Mouse (Mus musculus) midbrain, embryonic 10.5 days (tissue): ENCODE results near the gene Fancg. TPM values are rescaled to one million over a fixed set of nuclear protein-coding genes. Genes with fewer than 3 reads are reported as not detected.

Experiments
- DNase-seq: peaks from one replicate; pipeline ENCODE4 v3.0.0-alpha.2; 2017; ENCODE audit warnings: low spot score
- H3K27ac ChIP-seq: fragments of 300-500 bp; sonication (generic); replicated peaks from 2 replicates; pipeline ENCODE4 v1.5.1; 2016; ENCODE audit warnings: mild to moderate bottlenecking
- H3K27me3 ChIP-seq: fragments of 300-500 bp; sonication (generic); 2 replicates; pipeline ENCODE4 v1.6.1; 2016; ENCODE audit warnings: low read depth, mild to moderate bottlenecking; ENCODE audit not compliant: poor library complexity, severe bottlenecking
- H3K36me3 ChIP-seq: fragments of 300-500 bp; sonication (generic); 2 replicates; pipeline ENCODE4 v1.6.1; 2016; ENCODE audit warnings: mild to moderate bottlenecking, moderate library complexity
- H3K4me1 ChIP-seq: fragments of 300-500 bp; sonication (generic); 2 replicates; pipeline ENCODE4 v1.6.1; 2016
- H3K4me3 ChIP-seq: fragments of 300-500 bp; sonication (generic); 2 replicates; pipeline ENCODE4 v1.5.1; 2016; ENCODE audit warnings: mild to moderate bottlenecking, moderate library complexity
- H3K9me3 ChIP-seq: fragments of 300-500 bp; sonication (generic); replicated peaks from 2 replicates; pipeline ENCODE4 v1.6.1; 2016; ENCODE audit warnings: mild to moderate bottlenecking
- WGBS: fragments of 180-500 bp; shearing (Covaris S2); methylation state at CpG from one replicate; pipeline ENCODE4 v1.1.7; 2016; 5-methylcytosine and 5-hydroxymethylcytosine counted together
- polyA plus RNA-seq: library from polyadenylated mRNA; unstranded; fragments of >200 nt; fragmentation: Nextera tagmentation; extraction: Ambion mirVana; gene quantifications from 2 replicates; pipeline ENCODE4 v1.2.1, GENCODE M21; 2016

Fancg gene
- polyA plus RNA-seq, 1 experiment from 2014 or later = 25.0 TPM

GRCm38 (mm10) chr4:43043644-43044357 lies 33.5 kb upstream of the Fancg start:
- Histone ChIP-seq H3K27ac (peak overlapping the region; percentile 96), H3K36me3 (peaks cover 5% of the 10 kb centered on the region; the same call in 1 of the 2 replicates), H3K9me3 (no peaks in the 10 kb centered on the region), H3K4me3 (peak overlapping the region; percentile 75), H3K27me3 (no peaks in the 10 kb centered on the region), H3K4me1 (peaks cover 78% of the 10 kb centered on the region)
- WGBS = 12% methylated on average over 7 of the region's 7 CpGs
- peak; percentile 92 for DNase-seq

- peaks cover 75% of the 10 kb centered on the region for H3K4me1 ChIP-seq
- peak overlapping the region; percentile 91 for H3K27ac ChIP-seq
- no peaks in the 10 kb centered on the region for H3K27me3 ChIP-seq
- DNase-seq = no peak
- WGBS = 73% methylated on average over 9 of the region's 9 CpGs
- H3K4me3 ChIP-seq = peak overlapping the region; percentile 81
- H3K9me3 ChIP-seq = no peaks in the 10 kb centered on the region
- peaks cover 17% of the 10 kb centered on the region for H3K36me3 ChIP-seq
These were observed 30.7 kb upstream of the Fancg start for GRCm38 (mm10) chr4:43040881-43041547.

- WGBS = under 1% methylated on average over 25 of the region's 25 CpGs
- H3K4me3 ChIP-seq = peak overlapping the region; percentile 81
- peak; percentile 96 for DNase-seq
- no peaks in the 10 kb centered on the region for H3K27me3 ChIP-seq
- no peaks in the 10 kb centered on the region for H3K9me3 ChIP-seq
- peaks cover 26% of the 10 kb centered on the region for H3K36me3 ChIP-seq
- peaks cover 70% of the 10 kb centered on the region for H3K4me1 ChIP-seq
- peak overlapping the region; percentile 91 for H3K27ac ChIP-seq
These were observed 29.8 kb upstream of the Fancg start for GRCm38 (mm10) chr4:43040114-43040572.

GRCm38 (mm10) chr4:43039609-43040008 lies 29.3 kb upstream of the Fancg start:
- 3% methylated on average over 11 of the region's 11 CpGs for WGBS
- no peaks in the 10 kb centered on the region for H3K27me3 ChIP-seq
- peak overlapping the region; percentile 81 for H3K4me3 ChIP-seq
- no peaks in the 10 kb centered on the region for H3K9me3 ChIP-seq
- H3K27ac ChIP-seq = peak overlapping the region; percentile 91
- peaks cover 65% of the 10 kb centered on the region for H3K4me1 ChIP-seq
- no peak for DNase-seq
- H3K36me3 ChIP-seq = peaks cover 31% of the 10 kb centered on the region

GRCm38 (mm10) chr4:43038567-43039495 lies 28.5 kb upstream of the Fancg start:
- Histone ChIP-seq H3K27ac (peak overlapping the region; percentile 91), H3K4me3 (peak overlapping the region; percentile 81), H3K27me3 (no peaks in the 10 kb centered on the region), H3K4me1 (peaks cover 57% of the 10 kb centered on the region), H3K9me3 (no peaks in the 10 kb centered on the region), H3K36me3 (peaks cover 39% of the 10 kb centered on the region)
- WGBS = 64% methylated on average over 15 of the region's 15 CpGs
- DNase-seq = no peak

- no peaks in the 10 kb centered on the region for H3K27me3 ChIP-seq
- no peaks in the 10 kb centered on the region for H3K9me3 ChIP-seq
- peaks cover 47% of the 10 kb centered on the region for H3K36me3 ChIP-seq
- 79% methylated on average over 4 of the region's 4 CpGs for WGBS
- no peak overlapping the region; the same call in 1 of the 2 replicates for H3K27ac ChIP-seq
- DNase-seq = no peak
- H3K4me1 ChIP-seq = peaks cover 56% of the 10 kb centered on the region
- 0 out of 2 replicates have a peak overlapping the region, but pooled peaks have one; percentile 81 for H3K4me3 ChIP-seq
These were observed 27.7 kb upstream of the Fancg start for GRCm38 (mm10) chr4:43037860-43038566.

GRCm38 (mm10) chr4:43036356-43036755 lies 26.1 kb upstream of the Fancg start:
- no peaks in the 10 kb centered on the region for H3K27me3 ChIP-seq
- peaks cover 63% of the 10 kb centered on the region for H3K4me1 ChIP-seq
- H3K27ac ChIP-seq = no peak overlapping the region
- H3K4me3 ChIP-seq = peak overlapping the region; percentile 14; the same call in 1 of the 2 replicates
- no peak for DNase-seq
- H3K9me3 ChIP-seq = no peaks in the 10 kb centered on the region
- H3K36me3 ChIP-seq = peaks cover 49% of the 10 kb centered on the region
- 93% methylated on average over 10 of the region's 10 CpGs for WGBS

- Histone ChIP-seq H3K27me3 (no peaks in the 10 kb centered on the region), H3K9me3 (no peaks in the 10 kb centered on the region), H3K27ac (no peak overlapping the region), H3K4me1 (peaks cover 59% of the 10 kb centered on the region), H3K36me3 (peaks cover 49% of the 10 kb centered on the region), H3K4me3 (no peak overlapping the region)
- WGBS = 95% methylated on average over 6 of the region's 6 CpGs
- no peak for DNase-seq
These were observed 25.5 kb upstream of the Fancg start for GRCm38 (mm10) chr4:43035851-43036250.

- H3K36me3 ChIP-seq = peaks cover 66% of the 10 kb centered on the region
- no peak for DNase-seq
- 88% methylated on average over 14 of the region's 14 CpGs for WGBS
These were observed 23.2 kb upstream of the Fancg start for GRCm38 (mm10) chr4:43033481-43033880.

GRCm38 (mm10) chr4:43032501-43032900 lies 22.2 kb upstream of the Fancg start:
- no peak for DNase-seq
- 92% methylated on average over 1 of the region's 1 CpGs for WGBS
- Histone ChIP-seq H3K4me3 (no peak overlapping the region), H3K36me3 (peaks cover 76% of the 10 kb centered on the region), H3K9me3 (no peaks in the 10 kb centered on the region), H3K27me3 (no peaks in the 10 kb centered on the region), H3K27ac (peak overlapping the region; percentile 94), H3K4me1 (peaks cover 39% of the 10 kb centered on the region)

More at GRCm38 (mm10) chr4:43033481-43033880, 23.2 kb upstream of the Fancg start:
- Histone ChIP-seq H3K4me1 (peaks cover 48% of the 10 kb centered on the region), H3K4me3 (no peak overlapping the region), H3K9me3 (no peaks in the 10 kb centered on the region), H3K27ac (no peak overlapping the region), H3K27me3 (no peaks in the 10 kb centered on the region)

- WGBS = under 1% methylated on average over 38 of the region's 38 CpGs
- Histone ChIP-seq H3K27ac (peak within 1 kb of the TSS; percentile 94), H3K36me3 (peaks cover 79% of the 10 kb centered on the region), H3K27me3 (no peaks in the 10 kb centered on the region), H3K4me3 (peak within 1 kb of the TSS; percentile 86), H3K4me1 (peaks cover 35% of the 10 kb centered on the region), H3K9me3 (no peaks in the 10 kb centered on the region)
- DNase-seq = peak; percentile 92
These were observed 21.1 kb upstream of the Fancg start, which contains the start of gene Stoml2 for GRCm38 (mm10) chr4:43031237-43031995. Stoml2 (minus strand) TSS chr4:43031710.
